Mouse (Mus musculus): ENCODE measurements at regions not wholly inside any gene's neighbourhood (a gene's known extent, or its start where the extent isn't known, plus 50 kb on each side); places are given as distances from the start of the nearest gene placed in this dataset.

GRCm38 (mm10) chr3:103408724-103409123, 129.6 kb downstream of the Trim33 start:
- no peak overlapping the region for H3K4me2 ChIP-seq (ENCODE audit: low read depth, low read length)
- no peaks in the 10 kb centered on the region for H3K4me1 ChIP-seq (ENCODE audit: control insufficient read depth, insufficient read depth, low read length)
- no peak for ATAC-seq (ENCODE audit: low read depth)
- no peaks in the 10 kb centered on the region for H3K36me3 ChIP-seq (ENCODE audit: control insufficient read depth, insufficient read depth, low read length)
- H3K27me3 ChIP-seq (replicated peaks; ENCODE audit: control insufficient read depth, insufficient read depth, low read length) = no peaks in the 10 kb centered on the region
- no peak for DNase-seq (ENCODE audit: low spot score)
- H3K9ac ChIP-seq (ENCODE audit: low read depth, low read length) = no peak overlapping the region
- no peak overlapping the region for H3K27ac ChIP-seq (replicated peaks; ENCODE audit: low read depth, low read length)
- no peak overlapping the region for H3K4me3 ChIP-seq (ENCODE audit: low read depth, low read length)
- H3K9me3 ChIP-seq (ENCODE audit: control insufficient read depth, low read length) = no peaks in the 10 kb centered on the region
- 78% methylated on average over 5 of the region's 5 CpGs for WGBS

DNA sequence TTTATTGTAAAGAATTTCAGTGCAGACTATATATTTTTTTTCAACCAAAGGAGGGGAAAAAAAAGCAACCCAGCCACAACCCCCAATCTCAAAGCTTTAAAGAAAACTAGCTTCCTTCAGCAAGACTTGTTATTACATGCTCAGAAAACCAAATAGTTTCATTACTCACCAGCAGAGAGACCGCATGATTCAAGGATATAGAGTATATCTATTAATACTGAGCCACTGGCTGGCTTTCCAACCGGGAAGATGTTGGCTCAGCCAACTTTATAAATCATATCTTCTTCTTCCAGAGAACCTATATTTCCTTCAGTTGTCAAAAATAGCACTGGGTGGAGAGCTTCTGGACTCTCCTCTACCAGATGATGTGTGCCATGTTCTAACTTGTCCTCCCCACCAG, 133.2 kb downstream of the Trim33 start:
- no peak overlapping the region for H3K4me2 ChIP-seq (ENCODE audit: low read depth, low read length)
- no peaks in the 10 kb centered on the region for H3K4me1 ChIP-seq (ENCODE audit: control insufficient read depth, insufficient read depth, low read length)
- ATAC-seq (ENCODE audit: low read depth) = peak; percentile 41; the same call in 1 of the 2 replicates
- no peak overlapping the region for H3K4me3 ChIP-seq (ENCODE audit: low read depth, low read length)
- no peak overlapping the region for H3K9ac ChIP-seq (ENCODE audit: low read depth, low read length)
- DNase-seq (ENCODE audit: low spot score) = peak; percentile 68
- H3K36me3 ChIP-seq (ENCODE audit: control insufficient read depth, insufficient read depth, low read length) = no peaks in the 10 kb centered on the region
- H3K27ac ChIP-seq (replicated peaks; ENCODE audit: low read depth, low read length) = 0 out of 2 replicates have a peak overlapping the region, but pooled peaks have one; percentile 8
- H3K27me3 ChIP-seq (replicated peaks; ENCODE audit: control insufficient read depth, insufficient read depth, low read length) = no peaks in the 10 kb centered on the region
- no peaks in the 10 kb centered on the region for H3K9me3 ChIP-seq (ENCODE audit: control insufficient read depth, low read length)
- WGBS = 71% methylated on average over 2 of the region's 2 CpGs

DNA sequence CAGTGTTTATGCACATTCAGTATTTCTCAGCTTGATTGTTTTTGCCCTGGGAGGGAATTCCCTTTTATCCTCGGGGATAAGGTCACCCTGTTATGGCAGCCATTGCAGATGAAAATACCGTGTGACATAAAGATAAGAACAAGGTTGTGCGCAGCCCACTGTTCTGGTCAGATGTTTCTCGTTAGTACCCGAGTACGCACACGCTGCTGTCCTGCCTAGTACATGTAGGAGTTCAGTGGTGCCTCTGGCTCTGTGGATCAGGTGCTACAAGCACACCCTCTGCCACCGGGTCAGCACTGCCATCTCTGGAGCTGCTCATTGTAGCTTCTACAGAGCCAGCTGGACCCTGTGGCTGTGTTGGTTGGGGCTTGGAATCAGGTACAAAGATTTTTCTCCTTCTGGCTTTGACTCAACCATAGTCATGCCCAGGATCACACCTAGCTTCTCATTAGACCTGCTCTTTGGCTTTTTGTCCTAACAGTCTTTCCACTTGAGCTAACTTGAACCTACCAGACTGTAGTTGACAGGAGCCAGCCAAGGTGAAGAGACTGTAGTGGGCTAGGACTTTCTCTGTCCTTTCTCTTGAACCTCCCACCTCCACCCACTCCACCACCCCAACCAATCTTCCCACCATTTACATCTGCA, 136.1 kb downstream of the Trim33 start:
- Histone ChIP-seq H3K27ac (replicated peaks; ENCODE audit: low read depth, low read length) (no peak overlapping the region), H3K27me3 (replicated peaks; ENCODE audit: control insufficient read depth, insufficient read depth, low read length) (no peaks in the 10 kb centered on the region), H3K4me1 (ENCODE audit: control insufficient read depth, insufficient read depth, low read length) (peaks cover 12% of the 10 kb centered on the region), H3K36me3 (ENCODE audit: control insufficient read depth, insufficient read depth, low read length) (no peaks in the 10 kb centered on the region), H3K4me2 (ENCODE audit: low read depth, low read length) (no peak overlapping the region), H3K9ac (ENCODE audit: low read depth, low read length) (no peak overlapping the region), H3K4me3 (ENCODE audit: low read depth, low read length) (no peak overlapping the region), H3K9me3 (ENCODE audit: control insufficient read depth, low read length) (no peaks in the 10 kb centered on the region)
- WGBS = 64% methylated on average over 8 of the region's 8 CpGs
- no peak for ATAC-seq (ENCODE audit: low read depth)
- no peak for DNase-seq (ENCODE audit: low spot score)

DNA sequence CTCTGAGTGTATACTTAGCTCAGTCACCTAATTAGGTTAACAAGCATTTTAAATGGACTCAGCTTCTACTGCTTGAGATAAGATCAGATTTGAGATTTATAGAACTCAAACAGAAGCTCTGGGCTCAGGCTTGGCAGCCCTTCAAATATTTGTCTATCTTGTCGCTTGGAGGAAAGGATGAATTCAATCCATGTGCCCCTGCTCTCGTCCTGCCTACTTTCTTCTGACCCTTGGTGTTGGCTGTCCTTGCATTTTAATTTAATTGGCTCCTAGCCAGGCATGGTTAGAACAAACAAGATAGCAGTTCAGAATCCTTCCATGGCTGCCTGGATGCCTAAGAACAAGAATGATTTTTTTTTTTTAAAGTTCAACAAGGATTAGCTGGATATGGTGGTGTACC, 137.2 kb downstream of the Trim33 start:
- Histone ChIP-seq H3K4me3 (ENCODE audit: low read depth, low read length) (no peak overlapping the region), H3K4me1 (ENCODE audit: control insufficient read depth, insufficient read depth, low read length) (peaks cover 23% of the 10 kb centered on the region), H3K4me2 (ENCODE audit: low read depth, low read length) (no peak overlapping the region), H3K27me3 (replicated peaks; ENCODE audit: control insufficient read depth, insufficient read depth, low read length) (no peaks in the 10 kb centered on the region), H3K27ac (replicated peaks; ENCODE audit: low read depth, low read length) (no peak overlapping the region), H3K36me3 (ENCODE audit: control insufficient read depth, insufficient read depth, low read length) (no peaks in the 10 kb centered on the region), H3K9ac (ENCODE audit: low read depth, low read length) (no peak overlapping the region), H3K9me3 (ENCODE audit: control insufficient read depth, low read length) (no peaks in the 10 kb centered on the region)
- 26% methylated on average over 2 of the region's 2 CpGs for WGBS
- no peak for DNase-seq (ENCODE audit: low spot score)
- ATAC-seq (ENCODE audit: low read depth) = no peak

DNA sequence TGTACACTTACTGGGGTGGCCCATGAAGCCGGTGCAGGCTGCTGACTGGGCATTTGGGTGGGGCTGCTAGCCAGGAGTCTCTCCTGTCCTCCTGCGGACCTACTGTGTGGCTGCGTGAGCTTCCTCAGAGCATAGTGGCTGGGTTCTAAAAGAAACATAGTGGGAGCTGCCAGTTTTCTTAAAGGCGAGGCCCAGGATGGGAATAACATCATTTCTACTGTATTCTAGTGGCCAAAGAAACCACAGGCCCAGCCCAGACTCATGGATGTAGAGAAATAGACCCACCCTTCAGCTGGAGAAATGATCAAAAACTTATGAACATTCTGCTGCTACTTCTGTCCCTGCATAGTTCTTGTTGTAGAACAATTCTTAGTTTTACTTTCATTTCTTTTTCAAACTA, 138.7 kb downstream of the Trim33 start:
- DNase-seq (ENCODE audit: low spot score) (no peak), ATAC-seq (ENCODE audit: low read depth) (no peak)
- H3K4me1 ChIP-seq (ENCODE audit: control insufficient read depth, insufficient read depth, low read length) = peaks cover 29% of the 10 kb centered on the region
- no peak overlapping the region for H3K4me2 ChIP-seq (ENCODE audit: low read depth, low read length)
- H3K27ac ChIP-seq (replicated peaks; ENCODE audit: low read depth, low read length) = no peak overlapping the region
- no peak overlapping the region for H3K4me3 ChIP-seq (ENCODE audit: low read depth, low read length)
- no peaks in the 10 kb centered on the region for H3K36me3 ChIP-seq (ENCODE audit: control insufficient read depth, insufficient read depth, low read length)
- no peaks in the 10 kb centered on the region for H3K27me3 ChIP-seq (replicated peaks; ENCODE audit: control insufficient read depth, insufficient read depth, low read length)
- no peak overlapping the region for H3K9ac ChIP-seq (ENCODE audit: low read depth, low read length)
- no peaks in the 10 kb centered on the region for H3K9me3 ChIP-seq (ENCODE audit: control insufficient read depth, low read length)
- WGBS = 85% methylated on average over 4 of the region's 4 CpGs

- ATAC-seq (ENCODE audit: low read depth) = peak; percentile 80; the same call in 1 of the 2 replicates
- Histone ChIP-seq H3K9ac (ENCODE audit: low read depth, low read length) (no peak overlapping the region), H3K4me2 (ENCODE audit: low read depth, low read length) (no peak overlapping the region), H3K4me1 (ENCODE audit: control insufficient read depth, insufficient read depth, low read length) (peaks cover 29% of the 10 kb centered on the region), H3K27ac (replicated peaks; ENCODE audit: low read depth, low read length) (peak overlapping the region; percentile 30), H3K4me3 (ENCODE audit: low read depth, low read length) (no peak overlapping the region), H3K9me3 (ENCODE audit: control insufficient read depth, low read length) (no peaks in the 10 kb centered on the region), H3K36me3 (ENCODE audit: control insufficient read depth, insufficient read depth, low read length) (no peaks in the 10 kb centered on the region), H3K27me3 (replicated peaks; ENCODE audit: control insufficient read depth, insufficient read depth, low read length) (no peaks in the 10 kb centered on the region)
- WGBS = 17% methylated on average over 4 of the region's 4 CpGs
- peak; percentile 84 for DNase-seq (ENCODE audit: low spot score)
Observed at GRCm38 (mm10) chr3:103419761-103420620, 140.9 kb downstream of the Trim33 start.

- peaks cover 29% of the 10 kb centered on the region for H3K4me1 ChIP-seq (ENCODE audit: control insufficient read depth, insufficient read depth, low read length)
- no peak overlapping the region for H3K4me3 ChIP-seq (ENCODE audit: low read depth, low read length)
- no peak overlapping the region for H3K9ac ChIP-seq (ENCODE audit: low read depth, low read length)
- 52% methylated on average over 12 of the region's 12 CpGs for WGBS
- peak overlapping the region; percentile 23; the same call in 1 of the 2 replicates for H3K4me2 ChIP-seq (ENCODE audit: low read depth, low read length)
- ATAC-seq (ENCODE audit: low read depth) (0 out of 2 replicates have a peak, but pooled peaks have one; percentile 20), DNase-seq (ENCODE audit: low spot score) (peak; percentile 40)
- no peaks in the 10 kb centered on the region for H3K36me3 ChIP-seq (ENCODE audit: control insufficient read depth, insufficient read depth, low read length)
- H3K27ac ChIP-seq (replicated peaks; ENCODE audit: low read depth, low read length) = peak overlapping the region; percentile 30
- no peaks in the 10 kb centered on the region for H3K9me3 ChIP-seq (ENCODE audit: control insufficient read depth, low read length)
- no peaks in the 10 kb centered on the region for H3K27me3 ChIP-seq (replicated peaks; ENCODE audit: control insufficient read depth, insufficient read depth, low read length)
Observed at GRCm38 (mm10) chr3:103420621-103421274, 141.7 kb downstream of the Trim33 start.

DNA sequence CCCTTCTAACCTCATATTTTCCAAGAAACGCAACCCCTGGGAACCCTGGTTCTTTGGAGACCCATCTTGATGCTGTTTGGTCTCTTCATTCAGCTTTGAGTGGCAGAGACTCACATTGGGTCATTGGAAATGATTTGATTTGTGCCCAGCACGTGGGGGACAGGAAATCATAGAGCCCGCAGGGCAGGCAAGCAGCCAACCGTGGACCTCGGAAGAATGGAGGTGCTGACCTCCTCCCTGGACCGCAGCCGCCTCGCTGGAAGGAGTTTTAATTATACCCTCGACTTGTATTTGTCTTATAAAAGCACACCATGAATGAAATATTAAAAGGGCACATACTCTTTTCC, 142.2 kb downstream of the Trim33 start:
- no peak overlapping the region for H3K4me3 ChIP-seq (ENCODE audit: low read depth, low read length)
- 34% methylated on average over 9 of the region's 9 CpGs for WGBS
- H3K4me2 ChIP-seq (ENCODE audit: low read depth, low read length) = 0 out of 2 replicates have a peak overlapping the region, but pooled peaks have one; percentile 23
- no peaks in the 10 kb centered on the region for H3K27me3 ChIP-seq (replicated peaks; ENCODE audit: control insufficient read depth, insufficient read depth, low read length)
- peak overlapping the region; percentile 30; the same call in 1 of the 2 replicates for H3K27ac ChIP-seq (replicated peaks; ENCODE audit: low read depth, low read length)
- no peaks in the 10 kb centered on the region for H3K36me3 ChIP-seq (ENCODE audit: control insufficient read depth, insufficient read depth, low read length)
- ATAC-seq (ENCODE audit: low read depth) (no peak), DNase-seq (ENCODE audit: low spot score) (peak; percentile 57)
- peaks cover 29% of the 10 kb centered on the region for H3K4me1 ChIP-seq (ENCODE audit: control insufficient read depth, insufficient read depth, low read length)
- no peaks in the 10 kb centered on the region for H3K9me3 ChIP-seq (ENCODE audit: control insufficient read depth, low read length)
- no peak overlapping the region for H3K9ac ChIP-seq (ENCODE audit: low read depth, low read length)
